Mouse (Mus musculus) spleen, adult 18-20 months (tissue): ENCODE results near the gene Wwtr1.

Experiments used
- DNase-seq, 2 experiments: peaks; one replicate each; pipeline ENCODE4 v3.0.0; 2022; ENCODE audit warnings: mixed read lengths in 2 of 2

The Wwtr1 gene

DNA sequence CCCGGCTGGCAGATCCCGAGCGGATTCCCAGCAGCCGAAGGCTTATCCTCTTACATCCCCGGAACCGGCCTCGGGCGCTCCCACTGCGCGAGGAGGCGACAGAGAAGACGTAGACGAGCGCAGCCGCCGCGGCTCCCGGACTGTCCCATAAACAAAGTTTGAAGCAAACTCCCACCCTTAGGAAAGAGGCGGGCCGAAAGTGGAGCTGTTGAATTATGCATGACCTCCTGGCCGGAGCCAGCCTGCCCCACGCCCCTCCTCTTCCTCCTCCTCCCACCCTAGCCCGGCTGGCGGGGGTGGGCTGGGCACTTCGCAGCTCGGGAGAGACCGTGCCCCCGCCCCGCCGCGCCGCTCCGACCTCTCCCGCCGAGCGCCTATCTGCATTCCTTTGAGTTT, at the start of gene Wwtr1:
Wwtr1 (minus strand) TSS at position 251 of the 396 bp plus-strand sequence.
- peak; percentile 29 to 31 for DNase-seq

DNA sequence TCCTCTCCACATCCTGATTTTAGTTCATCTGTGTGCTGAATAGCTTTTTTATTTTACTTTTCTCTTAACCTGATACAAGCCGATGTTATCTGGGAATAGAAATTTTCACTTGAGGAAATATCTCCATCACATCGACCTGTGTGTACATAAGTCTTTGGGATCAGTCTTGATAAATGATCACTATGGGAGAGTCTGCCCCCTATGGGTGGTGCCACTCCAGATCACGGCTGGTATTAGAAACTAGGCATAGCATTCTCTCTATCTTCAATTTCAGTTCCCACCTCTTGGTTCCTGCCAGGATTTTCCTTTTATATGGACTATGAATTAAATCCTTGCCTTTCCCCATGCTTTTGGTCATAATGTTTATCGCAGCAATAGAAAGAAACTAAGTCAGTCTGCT, 44.0 kb upstream of the Wwtr1 start:
- DNase-seq = no peak

DNA sequence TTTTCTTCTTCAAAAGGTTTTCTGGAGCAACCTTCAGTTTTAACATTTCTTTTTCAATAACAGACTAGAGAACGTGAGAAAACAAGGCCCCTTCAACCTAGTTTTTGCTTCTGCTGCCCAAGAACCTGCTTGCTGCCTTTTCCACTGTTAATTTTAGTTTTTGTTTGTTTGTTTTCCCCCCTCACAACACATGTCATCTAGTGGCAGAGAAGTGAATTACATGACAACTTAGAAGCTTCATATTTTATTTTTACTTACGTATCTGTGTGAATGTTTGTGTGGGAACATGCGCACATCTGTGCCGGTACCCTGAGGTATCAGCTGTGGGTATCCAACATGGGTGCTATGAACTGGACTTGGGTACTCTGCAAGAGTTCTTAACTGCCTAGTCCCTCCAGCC, 39.9 kb upstream of the Wwtr1 start:
- no peak for DNase-seq

DNA sequence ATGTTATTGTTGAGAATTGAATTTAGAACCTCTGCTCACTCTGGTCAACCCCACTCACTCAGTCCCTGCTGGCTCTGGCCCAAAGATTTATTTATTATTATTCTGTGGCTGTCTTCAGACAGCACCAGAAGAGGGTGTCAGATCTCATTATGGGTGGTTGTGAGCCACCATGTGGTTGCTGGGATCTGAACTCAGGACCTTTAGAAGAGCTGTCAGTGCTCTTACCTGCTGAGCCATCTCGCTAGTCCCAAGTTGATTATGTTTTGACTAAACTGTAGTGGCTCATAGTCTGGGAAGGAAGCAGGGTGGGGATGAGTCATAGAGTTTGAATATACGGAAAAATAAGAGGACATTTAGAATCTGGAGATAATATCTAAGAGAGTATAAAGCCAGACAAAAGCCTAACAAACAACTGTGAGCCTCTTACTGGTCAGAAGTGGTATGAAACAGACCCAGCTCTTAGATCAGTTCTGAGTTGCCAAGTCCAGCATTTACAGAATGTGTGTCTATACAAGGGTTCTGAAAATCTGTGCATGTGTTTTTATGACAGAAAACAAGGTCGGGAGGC, 36.8 kb upstream of the Wwtr1 start:
- DNase-seq = no peak

- DNase-seq = no peak
Measured at GRCm38 (mm10) chr3:57611776-57612175, 36.1 kb upstream of the Wwtr1 start.

DNA sequence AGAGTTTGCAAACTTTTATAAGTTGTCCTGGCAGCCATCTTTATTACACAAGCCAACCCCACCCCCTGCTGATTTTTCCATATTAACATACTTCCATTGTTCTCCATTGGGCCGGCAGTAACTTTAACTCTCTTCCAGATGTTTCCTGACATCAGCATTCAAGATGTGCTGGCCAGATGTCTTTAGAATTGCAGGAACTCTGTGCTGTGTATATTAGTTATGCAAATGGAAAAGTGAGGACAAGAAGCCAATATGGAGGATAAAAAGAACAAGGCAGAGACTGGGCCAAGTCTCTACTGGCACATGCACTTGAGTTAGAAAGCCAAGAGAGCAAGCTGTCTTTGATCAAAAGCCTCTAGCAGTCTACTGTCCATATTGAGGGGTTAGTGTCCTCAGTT, 28.9 kb upstream of the Wwtr1 start:
- DNase-seq = no peak

DNA sequence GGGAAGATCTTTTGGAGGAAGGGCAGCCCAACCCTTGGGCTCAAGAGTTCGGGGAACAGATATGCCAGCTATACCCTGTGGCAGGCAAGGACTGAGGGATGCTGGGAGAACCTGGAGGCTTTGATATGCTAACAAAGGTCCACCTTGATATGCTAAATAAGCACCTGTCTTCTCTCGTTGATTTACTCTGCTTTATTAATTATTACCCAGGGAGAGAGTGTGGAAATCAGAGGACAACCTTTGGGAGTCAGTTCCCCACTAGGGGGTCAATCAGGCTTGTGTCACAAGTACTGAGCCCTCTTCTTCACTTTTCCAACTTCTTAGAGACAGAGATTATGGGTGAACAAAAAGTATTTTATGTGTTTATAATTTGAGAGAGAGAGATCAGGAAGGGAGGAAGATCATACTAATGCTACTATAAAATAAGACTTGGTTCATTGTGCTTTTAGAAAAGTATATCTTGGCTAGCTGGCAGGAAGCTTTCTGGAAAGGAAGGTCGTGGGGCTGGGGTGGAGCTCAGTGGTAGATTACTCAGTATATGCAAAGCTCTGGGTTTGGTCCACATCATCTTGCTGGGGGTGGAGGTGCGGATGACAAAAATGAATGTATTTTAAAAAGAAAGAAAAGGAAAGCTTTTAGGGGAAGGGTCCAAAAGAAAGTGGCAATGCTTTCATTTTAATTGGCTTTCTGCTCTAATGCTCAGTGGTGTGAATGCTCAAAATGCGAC, 28.3 kb upstream of the Wwtr1 start:
- no peak for DNase-seq

GRCm38 (mm10) chr3:57602610-57603009, 26.9 kb upstream of the Wwtr1 start:
- DNase-seq = no peak

- no peak for DNase-seq
Measured at GRCm38 (mm10) chr3:57596566-57596965, 20.9 kb upstream of the Wwtr1 start.

- no peak for DNase-seq
Measured at GRCm38 (mm10) chr3:57595506-57595905, 19.8 kb upstream of the Wwtr1 start.

DNA sequence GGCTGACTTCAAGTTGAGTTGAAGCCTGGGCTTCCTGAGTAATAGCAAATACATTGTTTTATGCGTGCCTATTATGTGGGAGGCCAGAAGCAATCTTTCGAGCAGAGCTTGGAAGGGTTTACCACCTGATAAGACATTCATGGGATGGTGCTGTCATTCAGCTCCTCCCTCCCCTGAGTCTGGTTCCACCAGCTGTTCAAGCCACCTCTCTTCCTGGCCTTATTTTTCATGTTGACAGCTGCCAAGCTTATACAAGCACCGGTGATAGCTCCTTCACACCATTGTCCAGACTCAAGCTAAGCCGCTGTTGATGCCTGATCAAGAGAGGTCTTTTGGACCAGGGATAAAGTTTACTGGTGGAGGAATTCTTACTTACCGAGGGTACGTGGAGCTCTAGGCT, 10.3 kb upstream of the Wwtr1 start:
- DNase-seq = no peak

GRCm38 (mm10) chr3:57583533-57583932, 7.8 kb upstream of the Wwtr1 start:
- no peak for DNase-seq

DNA sequence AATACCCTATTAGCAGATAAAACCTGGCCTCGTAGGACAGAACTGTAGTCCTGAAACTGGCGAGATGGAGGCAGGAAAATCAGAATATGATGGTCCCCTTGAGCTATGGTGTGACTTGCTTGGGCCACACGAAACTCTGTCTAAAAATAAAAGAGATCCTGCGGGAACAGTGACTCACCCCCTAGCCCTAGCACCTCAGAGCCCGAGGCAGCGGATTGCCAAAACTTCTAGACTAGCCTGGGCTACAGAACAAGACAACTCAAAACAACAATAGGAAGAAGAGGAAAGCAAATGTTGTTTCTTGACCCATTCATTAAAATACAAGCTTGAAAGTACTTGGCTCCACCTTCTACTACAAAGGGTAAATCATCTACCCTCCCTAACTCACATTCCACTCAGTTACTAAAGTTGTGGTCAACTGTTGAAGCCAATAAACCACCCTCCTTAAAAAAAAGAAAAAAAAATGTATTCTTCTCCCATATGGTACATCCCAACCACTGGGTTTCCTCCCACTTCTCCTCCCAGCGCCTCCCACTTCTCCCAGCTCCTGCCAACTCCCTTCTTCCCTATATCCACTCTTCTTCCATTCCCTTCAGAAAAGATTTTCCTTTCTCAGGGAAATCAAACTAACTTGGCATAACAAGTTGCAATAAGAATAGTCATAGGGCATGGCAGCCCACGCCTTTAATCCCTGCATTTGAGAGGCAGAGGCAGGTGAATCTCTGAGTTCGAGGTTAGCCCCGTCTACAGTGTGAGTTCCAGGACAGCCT, 4.9 kb upstream of the Wwtr1 start:
- no peak for DNase-seq

- peak in 1 of 2 experiments; percentile 2 for DNase-seq
Measured at GRCm38 (mm10) chr3:57576056-57576824, 530 bp upstream of the Wwtr1 start.

- peak in 1 of 2 experiments; percentile 2 for DNase-seq
Measured at GRCm38 (mm10) chr3:57574885-57575659, 638 bp downstream of the Wwtr1 start.

DNA sequence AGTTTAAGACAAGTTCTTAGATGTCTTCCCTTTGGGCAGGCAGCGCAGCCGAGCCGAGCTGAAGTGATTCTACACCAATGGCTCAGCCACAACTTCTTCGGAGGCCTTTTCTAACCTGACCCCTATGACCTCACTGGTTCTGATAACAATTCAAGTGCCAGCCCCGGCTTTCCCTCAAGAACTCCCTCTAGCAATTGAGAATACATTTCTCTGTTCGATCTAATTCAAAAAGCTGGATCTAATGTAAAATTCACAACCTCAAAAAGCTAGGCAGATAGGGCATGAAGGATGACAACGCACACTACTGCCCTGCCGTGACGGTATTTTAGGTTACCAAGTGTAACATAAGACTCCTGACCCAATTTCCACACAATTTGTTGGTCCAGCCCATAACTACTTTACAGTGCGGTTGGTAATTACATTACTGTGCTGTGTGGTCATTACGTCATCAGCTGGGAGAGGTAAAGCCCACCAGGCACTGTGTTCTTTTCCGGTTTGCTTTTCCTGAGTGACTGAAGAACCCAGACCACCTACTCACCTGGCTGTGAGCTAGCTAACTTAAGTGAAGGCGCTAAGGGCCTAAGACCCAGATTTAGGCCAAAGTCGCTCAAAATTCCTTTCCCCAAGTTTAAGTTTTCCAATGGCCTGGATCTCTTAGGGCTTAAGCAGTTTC, 1.7 kb downstream of the Wwtr1 start:
- DNase-seq = no peak

DNA sequence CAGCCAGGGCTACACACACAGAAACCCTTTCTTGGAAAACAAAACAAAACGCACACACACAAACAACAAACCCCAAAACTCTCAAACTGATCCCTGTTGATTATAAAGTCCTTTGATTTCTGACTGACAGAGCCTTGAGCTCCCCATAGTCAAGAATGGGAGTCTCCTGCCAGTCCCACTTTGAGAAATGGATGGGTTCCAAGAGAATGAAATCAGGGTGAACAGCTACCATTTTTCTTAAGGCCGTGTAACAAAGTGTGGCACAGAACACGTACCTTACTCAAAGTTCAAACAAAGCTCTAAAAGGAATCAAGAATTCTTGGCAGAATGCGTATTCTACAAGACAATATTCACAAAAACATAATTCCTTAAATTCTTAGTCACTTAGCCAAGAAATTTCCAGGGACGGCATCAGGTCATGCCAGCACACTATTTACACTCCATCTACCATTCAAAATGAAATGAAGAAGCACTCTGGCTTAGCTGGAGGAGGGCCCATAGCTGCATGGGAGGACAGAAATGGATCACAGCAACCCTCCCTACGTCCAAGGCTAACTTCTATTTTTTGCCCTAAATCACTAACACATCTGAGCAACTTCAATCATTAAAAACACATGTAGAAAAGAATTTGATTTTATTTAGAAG, 3.3 kb downstream of the Wwtr1 start:
- DNase-seq = no peak

DNA sequence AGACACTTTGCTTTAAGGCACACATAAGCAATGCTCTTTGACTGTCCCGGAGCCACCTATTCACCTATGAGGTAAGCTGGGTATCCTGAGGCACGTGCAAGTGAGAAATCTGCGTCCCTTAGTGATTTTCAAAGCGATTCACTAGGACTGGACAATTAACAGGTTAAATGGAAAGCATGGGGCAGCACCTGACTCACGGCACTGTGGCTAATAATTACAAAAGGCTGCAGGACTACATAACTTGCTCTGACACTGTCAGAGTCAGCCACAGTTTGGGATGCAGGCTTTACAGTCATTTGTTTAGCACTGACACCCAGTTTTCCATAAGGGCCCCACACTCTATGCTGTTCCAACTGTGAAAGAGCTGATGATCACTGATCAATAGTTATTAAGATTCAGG, 9.1 kb downstream of the Wwtr1 start:
- no peak for DNase-seq

- DNase-seq = no peak
Measured at GRCm38 (mm10) chr3:57563627-57564026, 12.1 kb downstream of the Wwtr1 start.

GRCm38 (mm10) chr3:57562996-57563506, 12.7 kb downstream of the Wwtr1 start:
- no peak for DNase-seq

DNA sequence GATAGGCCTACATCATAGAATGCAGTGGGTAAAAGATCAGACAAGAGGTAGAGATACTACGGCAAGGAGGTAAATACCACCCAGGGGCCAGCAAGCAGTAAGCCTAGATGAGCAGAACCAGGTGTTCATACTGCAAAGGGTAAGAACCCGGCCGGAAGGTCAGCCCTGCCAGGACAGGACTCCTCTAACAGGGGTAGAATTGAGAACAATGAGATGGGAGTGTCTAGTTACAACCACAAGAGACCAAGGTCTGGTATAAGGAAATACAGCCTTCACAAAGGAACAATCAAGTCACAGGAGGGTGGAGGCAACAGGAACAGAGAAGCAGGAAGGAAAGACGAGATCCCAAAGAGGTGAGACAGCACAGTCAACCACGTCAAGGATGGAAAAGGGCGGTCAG, 16.9 kb downstream of the Wwtr1 start:
- no peak for DNase-seq
